Mouse (Mus musculus) ES-Bruce4 (cell line): ENCODE measurements at regions not wholly inside any gene's neighbourhood (a gene's known extent, or its start where the extent isn't known, plus 50 kb on each side); places are given as distances from the start of the nearest gene placed in this dataset.

ENCODE experiments used
- H3K27ac ChIP-seq: 2 replicates; pipeline ENCODE4 v1.5.1; 2012; ENCODE audit warnings: low read length, inconsistent platforms; ENCODE audit not compliant: insufficient read depth
- H3K27me3 ChIP-seq: 2 replicates; pipeline ENCODE4 v1.6.1; 2012; ENCODE audit warnings: mild to moderate bottlenecking, low read length, inconsistent platforms; ENCODE audit not compliant: control insufficient read depth, poor library complexity, insufficient read depth, severe bottlenecking
- H3K36me3 ChIP-seq: 2 replicates; pipeline ENCODE4 v1.6.1; 2012; ENCODE audit warnings: inconsistent platforms, mild to moderate bottlenecking, low read length, moderate library complexity; ENCODE audit not compliant: control insufficient read depth, poor library complexity, insufficient read depth, severe bottlenecking
- H3K4me1 ChIP-seq: one replicate; pipeline ENCODE4 v1.8.1; 2011; ENCODE audit warnings: low read length; ENCODE audit not compliant: control insufficient read depth, insufficient read depth
- H3K4me3 ChIP-seq: 2 replicates; pipeline ENCODE4 v1.5.1; 2011; ENCODE audit warnings: low read depth, mild to moderate bottlenecking, low read length
- H3K9ac ChIP-seq: 2 replicates; pipeline ENCODE4 v1.6.1; 2012; ENCODE audit warnings: low read depth, mild to moderate bottlenecking, inconsistent platforms; ENCODE audit not compliant: poor library complexity, severe bottlenecking
- H3K9me3 ChIP-seq: replicated peaks from 2 replicates; pipeline ENCODE4 v1.6.1; 2012; ENCODE audit warnings: mild to moderate bottlenecking, low read length, inconsistent platforms; ENCODE audit not compliant: control insufficient read depth, poor library complexity, insufficient read depth, severe bottlenecking
- CTCF ChIP-seq: IDR thresholded peaks from one replicate; pipeline ENCODE4 v1.8.1; 2011; ENCODE audit warnings: low read depth, low read length
- EP300 ChIP-seq: IDR thresholded peaks from 2 replicates; pipeline ENCODE4 v1.6.1; 2011; ENCODE audit warnings: low read depth, low read length; ENCODE audit not compliant: insufficient read depth
- POLR2A ChIP-seq: IDR thresholded peaks from one replicate; pipeline ENCODE4 v1.8.1; 2011; ENCODE audit warnings: low read length; ENCODE audit not compliant: insufficient read depth

GRCm38 (mm10) chr13:71200656-71201055 is 359.0 kb upstream of the Adamts16 start:
- H3K4me3 ChIP-seq = no peak overlapping the region
- TF ChIP-seq EP300 (no peak), POLR2A (no peak), CTCF (no peak)
- H3K9ac ChIP-seq = no peak overlapping the region
- no peaks in the 10 kb centered on the region for H3K9me3 ChIP-seq
- no peaks in the 10 kb centered on the region; the same call in 1 of the 2 replicates for H3K27me3 ChIP-seq
- no peak overlapping the region for H3K27ac ChIP-seq
- no peaks in the 10 kb centered on the region for H3K4me1 ChIP-seq
- no peaks in the 10 kb centered on the region for H3K36me3 ChIP-seq

GRCm38 (mm10) chr13:71195675-71196074 is 354.1 kb upstream of the Adamts16 start:
- Histone ChIP-seq H3K27me3 (no peaks in the 10 kb centered on the region; the same call in 1 of the 2 replicates), H3K4me3 (no peak overlapping the region), H3K36me3 (no peaks in the 10 kb centered on the region), H3K9me3 (peaks cover 4% of the 10 kb centered on the region; the same call in 1 of the 2 replicates), H3K27ac (no peak overlapping the region), H3K4me1 (no peaks in the 10 kb centered on the region), H3K9ac (no peak overlapping the region)
- TF ChIP-seq CTCF (no peak), POLR2A (no peak), EP300 (no peak)

GRCm38 (mm10) chr13:71184500-71184899 is 342.9 kb upstream of the Adamts16 start:
- no peaks in the 10 kb centered on the region for H3K4me1 ChIP-seq
- H3K36me3 ChIP-seq = no peaks in the 10 kb centered on the region
- H3K27ac ChIP-seq = no peak overlapping the region
- H3K4me3 ChIP-seq = no peak overlapping the region
- TF ChIP-seq POLR2A (no peak), CTCF (no peak), EP300 (no peak)
- H3K9ac ChIP-seq = no peak overlapping the region
- H3K27me3 ChIP-seq = no peaks in the 10 kb centered on the region
- no peaks in the 10 kb centered on the region for H3K9me3 ChIP-seq

GRCm38 (mm10) chr13:71179083-71179482 is 337.5 kb upstream of the Adamts16 start:
- Histone ChIP-seq H3K4me1 (no peaks in the 10 kb centered on the region), H3K27me3 (no peaks in the 10 kb centered on the region)
- TF ChIP-seq CTCF (no peak), POLR2A (no peak), EP300 (no peak)

GRCm38 (mm10) chr13:71174335-71174734 is 332.7 kb upstream of the Adamts16 start:
- Histone ChIP-seq H3K4me3 (no peak overlapping the region), H3K9me3 (no peaks in the 10 kb centered on the region), H3K4me1 (no peaks in the 10 kb centered on the region), H3K36me3 (no peaks in the 10 kb centered on the region), H3K27me3 (no peaks in the 10 kb centered on the region; the same call in 1 of the 2 replicates), H3K9ac (no peak overlapping the region), H3K27ac (no peak overlapping the region)
- no peak for TF ChIP-seq CTCF
- no peak for TF ChIP-seq EP300
- TF ChIP-seq POLR2A = no peak

More at GRCm38 (mm10) chr13:71179083-71179482, 337.5 kb upstream of the Adamts16 start:
- H3K27ac ChIP-seq = no peak overlapping the region
- no peaks in the 10 kb centered on the region for H3K36me3 ChIP-seq
- H3K4me3 ChIP-seq = no peak overlapping the region
- no peaks in the 10 kb centered on the region for H3K9me3 ChIP-seq
- H3K9ac ChIP-seq = no peak overlapping the region

- Histone ChIP-seq H3K27ac (no peak overlapping the region), H3K27me3 (no peaks in the 10 kb centered on the region)
Measured at GRCm38 (mm10) chr13:71166226-71166625, 324.6 kb upstream of the Adamts16 start.

More at GRCm38 (mm10) chr13:71166226-71166625, 324.6 kb upstream of the Adamts16 start:
- Histone ChIP-seq H3K36me3 (no peaks in the 10 kb centered on the region), H3K9ac (no peak overlapping the region), H3K4me1 (no peaks in the 10 kb centered on the region), H3K9me3 (no peaks in the 10 kb centered on the region), H3K4me3 (no peak overlapping the region)
- TF ChIP-seq EP300 (no peak), POLR2A (no peak), CTCF (no peak)
